Mouse (Mus musculus) duodenum, adult 2 months (tissue): Measurements from ENCODE around the gene Mtcp1. TPM values are rescaled to one million over a fixed set of nuclear protein-coding genes. Genes with fewer than 3 reads are reported as not detected.

Source experiments
- polyA plus RNA-seq: library from polyadenylated mRNA; depleted of rRNA; stranded (reverse); fragments of >200 nt; gene quantifications from 2 replicates; pipeline ENCODE4 v1.2.3, GENCODE M21; 2012; ENCODE audit warnings: low replicate concordance; rRNA removed

Mtcp1 gene
- polyA plus RNA-seq, result 1.3 and 1.7 TPM in 2 replicates

DNA sequence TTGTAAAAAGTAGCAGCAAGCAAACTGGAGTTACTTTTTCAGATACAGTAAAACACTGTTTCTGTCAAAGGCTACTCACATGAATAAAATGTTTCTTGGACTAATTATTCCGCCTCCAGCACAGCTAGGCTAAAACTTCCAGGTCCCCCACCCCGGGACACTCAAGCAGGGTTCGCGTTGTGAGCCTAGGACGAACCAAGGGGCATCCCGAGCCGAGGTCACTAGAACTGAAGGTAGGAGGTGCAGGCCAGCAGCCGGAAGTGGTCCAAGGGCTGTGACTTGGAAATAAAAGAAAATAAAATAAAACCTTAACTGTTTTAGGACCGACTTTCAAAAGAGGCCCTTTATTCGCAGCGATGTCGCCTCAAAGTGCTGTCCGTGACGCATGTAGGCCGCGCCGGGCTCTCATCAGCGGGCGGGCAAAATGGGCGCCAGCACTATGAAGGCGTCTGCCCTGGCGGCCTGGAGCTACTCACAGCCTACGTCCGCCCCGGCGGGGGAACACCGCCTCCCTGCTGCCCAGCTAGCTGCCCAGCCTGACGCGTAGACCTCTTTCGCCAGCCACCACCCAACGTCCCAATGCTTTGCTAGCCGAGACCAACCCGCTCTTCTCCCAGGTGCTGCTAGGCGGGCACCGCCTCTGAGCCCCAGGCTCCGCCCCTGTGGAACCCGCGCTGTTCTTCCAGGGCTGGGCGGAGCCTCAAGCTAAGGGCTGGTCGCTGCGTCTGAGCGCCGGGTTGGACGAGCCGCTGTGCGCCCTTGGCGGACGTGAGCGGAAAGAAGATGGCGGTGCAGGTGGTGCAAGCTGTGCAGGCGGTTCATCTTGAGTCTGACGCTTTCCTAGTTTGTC lies at the start of gene Mtcp1, which contains the start of the genes Cmc4 and Brcc3:
Mtcp1 (minus strand) TSS at position 653 of the 850 bp plus-strand sequence.
Cmc4 (minus strand) TSS at position 649 of the 850 bp plus-strand sequence.
Brcc3 (plus strand) TSS at position 693 of the 850 bp plus-strand sequence.

DNA sequence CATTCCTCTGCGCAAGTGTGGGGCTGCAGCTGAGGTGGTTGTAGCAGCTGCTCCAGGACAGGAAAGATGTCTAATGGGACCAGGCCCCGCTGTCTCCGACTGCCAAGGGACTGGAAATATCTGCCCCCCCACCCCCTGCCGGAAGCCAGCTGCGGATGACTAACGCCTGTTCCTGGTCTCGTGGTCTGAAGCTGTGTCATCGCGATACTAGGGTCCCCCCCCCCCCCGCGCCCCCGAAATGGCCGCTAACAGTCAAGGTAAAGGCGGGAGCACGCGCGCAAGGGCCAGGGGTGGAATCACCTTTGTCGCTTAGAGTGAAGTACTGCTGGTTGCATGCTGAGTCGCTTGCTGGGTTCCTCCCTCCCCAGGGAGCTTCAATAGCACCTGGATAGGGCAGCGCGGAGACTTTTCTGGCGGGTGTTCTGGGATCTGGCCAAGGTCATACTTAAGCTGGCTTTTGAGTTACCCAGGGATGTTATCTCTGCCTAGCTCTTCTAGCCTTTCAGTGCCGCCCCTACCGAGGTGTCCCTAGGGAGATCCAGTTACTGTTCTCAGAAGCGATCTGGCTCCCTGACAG lies 34.1 kb downstream of the Mtcp1 start, which contains the start of the genes Fundc2 and F8:
Fundc2 (plus strand) TSS at position 205 of the 577 bp plus-strand sequence.
F8 (minus strand) TSS at position 421 of the 577 bp plus-strand sequence.

Other genes with a start within 250 kb of the Mtcp1 start
- gene Fundc2, start 34.2 kb downstream of the Mtcp1 start, polyA plus RNA-seq, result 0.43 and 0.79 TPM in 2 replicates
- not detected in 2 replicates for gene F8, start 34.0 kb downstream of the Mtcp1 start, polyA plus RNA-seq
- 1.1 TPM in 1 of 2 replicates, not detected in the other for gene Cmc4, start within 50 bp of the Mtcp1 start, polyA plus RNA-seq
- 0.47 and 1.9 TPM in 2 replicates for gene Brcc3, start within 50 bp of the Mtcp1 start, polyA plus RNA-seq
- gene Vbp1, start 97.7 kb upstream of the Mtcp1 start, polyA plus RNA-seq, result 0.11 and 0.61 TPM in 2 replicates
- gene Rab39b, start 161.6 kb upstream of the Mtcp1 start, polyA plus RNA-seq, result 0.05 and 0.25 TPM in 2 replicates